Mouse (Mus musculus): Measurements from ENCODE around the gene Pex3. TPM values are rescaled to one million over a fixed set of nuclear protein-coding genes. Genes with fewer than 3 reads are reported as not detected.

Pex3 gene
- polyA plus RNA-seq, 2 experiments = 7.5 to 10.6 TPM

DNA sequence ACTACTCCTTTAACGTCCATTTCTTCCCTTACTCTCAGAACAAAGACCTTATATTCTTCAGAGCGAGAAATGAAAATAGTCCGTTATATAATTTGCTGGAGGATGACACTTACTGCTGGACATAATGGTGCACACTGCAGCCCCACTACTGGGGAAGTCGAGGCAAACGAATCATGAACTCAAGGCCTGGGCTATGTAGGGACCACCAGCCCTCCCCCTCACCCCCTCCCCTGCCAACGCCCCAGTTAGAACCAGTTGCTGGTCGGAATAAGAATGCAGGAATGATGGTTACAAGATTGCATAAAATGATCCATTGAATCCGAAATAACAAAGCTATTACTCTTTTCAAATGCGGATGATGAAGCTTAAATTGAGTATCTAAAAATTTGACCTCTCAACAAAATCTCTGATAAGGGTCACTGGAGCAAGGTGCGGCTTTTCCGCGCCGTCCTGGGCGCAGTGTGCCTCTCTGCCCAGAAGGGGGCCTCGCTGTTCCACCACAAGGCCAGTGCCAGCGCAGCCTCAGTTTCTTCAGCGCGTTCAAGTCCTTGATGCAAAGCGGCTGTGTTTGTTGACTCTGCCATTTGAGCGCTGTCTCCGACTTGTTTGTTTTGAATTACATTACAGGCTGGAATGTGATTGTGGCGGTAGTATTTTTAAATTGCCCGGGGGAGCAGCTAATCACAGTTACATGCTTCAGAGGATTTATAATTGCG lies 11.6 kb upstream of the Pex3 start:
- Histone ChIP-seq H3K27me3 (ENCODE audit: control insufficient read depth, insufficient read depth, low read length) (no peaks in the 10 kb centered on the region), H3K9ac (replicated peaks) (no peak overlapping the region), H3K4me1 (replicated peaks; ENCODE audit: control insufficient read depth in 2 of 2, insufficient read depth in 2 of 2, low read length in 1 of 2) (no peaks in the 10 kb centered on the region), H3K4me3 (ENCODE audit: insufficient read depth in 1 of 2, low read depth in 2 of 2, low read length in 2 of 2) (no peak overlapping the region), H3K36me3 (replicated peaks; ENCODE audit: control insufficient read depth, insufficient read depth, low read depth) (no peaks in the 10 kb centered on the region; the same call in 1 of the 2 replicates), H3K9me3 (ENCODE audit: control insufficient read depth, low read length) (no peaks in the 10 kb centered on the region), H3K27ac (no peak overlapping the region), H3K4me2 (ENCODE audit: low read depth) (peak overlapping the region; percentile 18; the same call in 1 of the 2 replicates)
- ATAC-seq (ENCODE audit: insufficient read depth) (no peak), DNase-seq (ENCODE audit: low read depth in 3 of 3, low spot score in 3 of 3) (no peak)
- WGBS (ENCODE audit: insufficient replicate concordance) = 29% methylated on average over 24 of the region's 24 CpGs
- TF ChIP-seq CTCF (IDR thresholded peaks at IDR 0.05; ENCODE audit: low read depth) (peak; percentile 89), EP300 (IDR thresholded peaks at IDR 0.05; ENCODE audit: low read depth) (no peak)

- H3K27me3 ChIP-seq (ENCODE audit: control insufficient read depth, insufficient read depth, low read length) = no peaks in the 10 kb centered on the region
- WGBS (ENCODE audit: insufficient replicate concordance) = 76% methylated on average over 13 of the region's 13 CpGs
- ATAC-seq (ENCODE audit: insufficient read depth) (no peak), DNase-seq (ENCODE audit: low read depth in 3 of 3, low spot score in 3 of 3) (no peak)
- H3K36me3 ChIP-seq (replicated peaks; ENCODE audit: control insufficient read depth, insufficient read depth, low read depth) = no peaks in the 10 kb centered on the region; the same call in 1 of the 2 replicates
- H3K4me1 ChIP-seq (replicated peaks; ENCODE audit: control insufficient read depth in 2 of 2, insufficient read depth in 2 of 2, low read length in 1 of 2) = peaks cover 0 to 2% of the 10 kb centered on the region in 2 experiments; a peak in 1 of 4 replicates
- no peak overlapping the region for H3K4me3 ChIP-seq (ENCODE audit: insufficient read depth in 1 of 2, low read depth in 2 of 2, low read length in 2 of 2)
- no peak overlapping the region for H3K9ac ChIP-seq (replicated peaks)
- H3K4me2 ChIP-seq (ENCODE audit: low read depth) = no peak overlapping the region
- H3K9me3 ChIP-seq (ENCODE audit: control insufficient read depth, low read length) = no peaks in the 10 kb centered on the region
- no peak for TF ChIP-seq EP300 (IDR thresholded peaks at IDR 0.05; ENCODE audit: low read depth)
- no peak for TF ChIP-seq CTCF (IDR thresholded peaks at IDR 0.05; ENCODE audit: low read depth)
- no peak overlapping the region for H3K27ac ChIP-seq
Measured at GRCm38 (mm10) chr10:13560014-13560674, 7.2 kb upstream of the Pex3 start.

DNA sequence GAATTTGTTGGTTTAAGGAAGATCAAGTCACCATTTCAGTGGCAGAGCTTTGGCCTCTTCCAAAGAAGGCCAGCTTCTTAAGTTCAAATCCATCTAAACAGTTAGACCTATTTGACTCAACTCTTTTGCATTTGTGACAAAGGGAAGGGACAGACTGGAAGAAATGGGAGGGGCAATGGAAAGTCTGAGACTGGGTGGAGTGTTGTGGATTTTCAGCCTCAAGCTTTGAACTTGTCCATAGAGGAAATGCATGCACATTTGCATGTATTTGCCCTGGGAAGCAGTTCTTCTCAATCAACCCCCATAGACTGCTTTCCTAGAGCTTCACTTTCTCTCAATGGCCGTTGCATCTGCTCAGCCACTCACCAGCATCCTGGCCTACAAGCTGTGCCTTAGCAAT lies 1.4 kb upstream of the Pex3 start:
- Histone ChIP-seq H3K9ac (replicated peaks) (no peak overlapping the region; the same call in 1 of the 2 replicates), H3K9me3 (ENCODE audit: control insufficient read depth, low read length) (no peaks in the 10 kb centered on the region), H3K4me2 (ENCODE audit: low read depth) (peak overlapping the region; percentile 83), H3K36me3 (replicated peaks; ENCODE audit: control insufficient read depth, insufficient read depth, low read depth) (no peaks in the 10 kb centered on the region; the same call in 1 of the 2 replicates), H3K27ac (no peak overlapping the region), H3K4me1 (replicated peaks; ENCODE audit: control insufficient read depth in 2 of 2, insufficient read depth in 2 of 2, low read length in 1 of 2) (peaks cover 0 to 6% of the 10 kb centered on the region in 2 experiments; a peak in 3 of 4 replicates), H3K4me3 (ENCODE audit: insufficient read depth in 1 of 2, low read depth in 2 of 2, low read length in 2 of 2) (no peak overlapping the region), H3K27me3 (ENCODE audit: control insufficient read depth, insufficient read depth, low read length) (no peaks in the 10 kb centered on the region)
- no peak for TF ChIP-seq CTCF (IDR thresholded peaks at IDR 0.05; ENCODE audit: low read depth)
- no peak for TF ChIP-seq EP300 (IDR thresholded peaks at IDR 0.05; ENCODE audit: low read depth)
- no peak for ATAC-seq (ENCODE audit: insufficient read depth)
- whole genome bisulfite sequencing (ENCODE audit: insufficient replicate concordance) = 72% methylated on average over 1 of the region's 1 CpGs
- no peak for DNase-seq (ENCODE audit: low read depth in 3 of 3, low spot score in 3 of 3)

DNA sequence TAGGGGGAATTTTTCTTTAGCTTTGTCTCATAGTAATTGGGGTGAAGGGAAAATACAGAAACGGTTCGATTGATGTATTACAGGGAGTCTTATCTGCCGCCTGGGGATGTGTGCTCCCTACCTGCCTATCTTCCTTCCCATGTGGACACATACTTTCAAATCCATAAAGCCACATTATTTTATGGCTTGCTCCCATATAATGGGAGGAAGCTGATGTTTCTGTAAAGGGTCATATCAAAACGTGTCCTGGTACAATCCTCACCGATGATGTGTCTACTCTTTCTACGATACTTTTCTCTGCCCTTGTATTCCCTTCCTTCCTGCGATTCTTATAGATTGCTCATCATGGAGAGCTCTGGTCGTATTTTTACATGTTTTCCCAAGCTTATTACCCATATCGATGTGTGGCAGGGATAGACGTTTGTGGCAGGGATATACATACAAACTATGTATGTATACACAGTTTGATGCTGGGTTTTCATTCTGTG lies 600 bp upstream of the Pex3 start:
- peak overlapping the region; percentile 79 for H3K9ac ChIP-seq (replicated peaks)
- H3K4me3 ChIP-seq (ENCODE audit: insufficient read depth in 1 of 2, low read depth in 2 of 2, low read length in 2 of 2) = peak overlapping the region; percentile 88 to 98
- H3K4me1 ChIP-seq (replicated peaks; ENCODE audit: control insufficient read depth in 2 of 2, insufficient read depth in 2 of 2, low read length in 1 of 2) = peaks cover 0 to 4% of the 10 kb centered on the region in 2 experiments; a peak in 3 of 4 replicates
- ATAC-seq (ENCODE audit: insufficient read depth) (peak; percentile 54), DNase-seq (ENCODE audit: low read depth in 3 of 3, low spot score in 3 of 3) (no peak)
- 19% methylated on average over 10 of the region's 10 CpGs for WGBS (ENCODE audit: insufficient replicate concordance)
- TF ChIP-seq CTCF (IDR thresholded peaks at IDR 0.05; ENCODE audit: low read depth) = no peak
- H3K27ac ChIP-seq = peak overlapping the region; percentile 74
- no peaks in the 10 kb centered on the region for H3K27me3 ChIP-seq (ENCODE audit: control insufficient read depth, insufficient read depth, low read length)
- H3K36me3 ChIP-seq (replicated peaks; ENCODE audit: control insufficient read depth, insufficient read depth, low read depth) = no peaks in the 10 kb centered on the region; the same call in 1 of the 2 replicates
- H3K9me3 ChIP-seq (ENCODE audit: control insufficient read depth, low read length) = no peaks in the 10 kb centered on the region
- peak overlapping the region; percentile 83 for H3K4me2 ChIP-seq (ENCODE audit: low read depth)

DNA sequence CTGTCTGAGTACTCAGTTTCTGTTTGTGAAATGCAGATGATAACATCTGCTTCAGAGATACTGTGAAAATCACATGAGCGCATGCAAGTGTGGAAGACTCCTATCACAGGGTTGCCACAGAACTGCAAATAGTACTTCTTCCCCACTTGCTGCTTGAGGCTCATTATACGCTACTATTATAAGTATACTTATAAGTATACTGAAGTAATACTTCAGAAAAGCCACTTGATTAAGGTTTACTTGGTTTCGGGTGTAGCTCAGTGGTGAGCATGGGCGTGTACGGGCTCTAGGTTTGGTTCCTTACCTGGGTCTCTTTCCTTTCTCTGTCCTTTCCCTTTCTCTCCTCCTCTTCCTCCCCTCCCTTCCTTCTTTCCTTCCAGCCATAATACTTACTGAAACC lies 11.2 kb downstream of the Pex3 start:
- Histone ChIP-seq H3K27me3 (ENCODE audit: control insufficient read depth, insufficient read depth, low read length) (no peaks in the 10 kb centered on the region), H3K4me2 (ENCODE audit: low read depth) (no peak overlapping the region), H3K4me3 (ENCODE audit: insufficient read depth in 1 of 2, low read depth in 2 of 2, low read length in 2 of 2) (no peak overlapping the region), H3K9ac (replicated peaks) (no peak overlapping the region), H3K9me3 (ENCODE audit: control insufficient read depth, low read length) (no peaks in the 10 kb centered on the region), H3K4me1 (replicated peaks; ENCODE audit: control insufficient read depth in 2 of 2, insufficient read depth in 2 of 2, low read length in 1 of 2) (no peaks in the 10 kb centered on the region), H3K27ac (no peak overlapping the region), H3K36me3 (replicated peaks; ENCODE audit: control insufficient read depth, insufficient read depth, low read depth) (no peaks in the 10 kb centered on the region; the same call in none of the 2 replicates)
- WGBS (ENCODE audit: insufficient replicate concordance) = 81% methylated on average over 5 of the region's 5 CpGs
- TF ChIP-seq CTCF (IDR thresholded peaks at IDR 0.05; ENCODE audit: low read depth) (no peak), EP300 (IDR thresholded peaks at IDR 0.05; ENCODE audit: low read depth) (no peak)
- DNase-seq (ENCODE audit: low read depth in 3 of 3, low spot score in 3 of 3) (no peak), ATAC-seq (ENCODE audit: insufficient read depth) (no peak)
